Mouse (Mus musculus) R1 (cell line): ENCODE measurements at regions not wholly inside any gene's neighbourhood (a gene's known extent, or its start where the extent isn't known, plus 50 kb on each side); places are given as distances from the start of the nearest gene placed in this dataset.
"Not testable (repeated sequence)": the region's sequence is repeated elsewhere in the genome, so short reads cannot be mapped to it uniquely, and the experiment has no call there.

Experiments used
- DNase-seq: peaks from one replicate; pipeline ENCODE4 v3.0.0-alpha.2; 2018; ENCODE audit warnings: low read depth, low spot score

DNA sequence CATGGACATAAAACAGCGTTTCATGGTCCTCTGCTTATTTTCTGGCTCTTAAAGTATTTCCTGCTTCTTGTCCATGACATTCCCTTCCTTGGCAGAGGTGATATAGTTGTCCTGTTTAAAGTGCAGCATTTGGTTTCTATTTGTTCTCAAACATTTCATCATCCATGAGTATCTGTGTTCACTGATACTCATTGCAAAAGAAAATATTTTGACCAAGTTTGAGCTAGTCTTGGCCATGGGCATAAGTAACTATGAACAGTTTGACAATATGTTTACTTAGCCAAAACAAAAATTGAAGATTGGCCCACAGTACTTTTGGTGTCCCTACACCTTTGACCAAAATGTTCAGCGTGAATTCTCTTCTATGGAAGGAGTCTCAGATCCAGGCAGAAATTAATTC is 58.7 kb upstream of the 2310057J18Rik start:
- DNase-seq = not testable (repeated sequence)

- peak; percentile 47 for DNase-seq
These were observed 55.8 kb upstream of the Soga3 start for GRCm38 (mm10) chr10:29087823-29088222.
